Mouse (Mus musculus): ENCODE results near the gene Eif4e1b. TPM values are rescaled to one million over a fixed set of nuclear protein-coding genes. Genes with fewer than 3 reads are reported as not detected.

The Eif4e1b gene
- not detected for polyA plus RNA-seq (2017; shearing (Covaris generic))

- ATAC-seq: no peak
Observed at GRCm38 (mm10) chr13:54783698-54784097, at the start of gene Eif4e1b. Eif4e1b (plus strand) TSS chr13:54783998.

- no peak for ATAC-seq
Observed at GRCm38 (mm10) chr13:54736931-54737330, 46.9 kb upstream of the Eif4e1b start.

DNA sequence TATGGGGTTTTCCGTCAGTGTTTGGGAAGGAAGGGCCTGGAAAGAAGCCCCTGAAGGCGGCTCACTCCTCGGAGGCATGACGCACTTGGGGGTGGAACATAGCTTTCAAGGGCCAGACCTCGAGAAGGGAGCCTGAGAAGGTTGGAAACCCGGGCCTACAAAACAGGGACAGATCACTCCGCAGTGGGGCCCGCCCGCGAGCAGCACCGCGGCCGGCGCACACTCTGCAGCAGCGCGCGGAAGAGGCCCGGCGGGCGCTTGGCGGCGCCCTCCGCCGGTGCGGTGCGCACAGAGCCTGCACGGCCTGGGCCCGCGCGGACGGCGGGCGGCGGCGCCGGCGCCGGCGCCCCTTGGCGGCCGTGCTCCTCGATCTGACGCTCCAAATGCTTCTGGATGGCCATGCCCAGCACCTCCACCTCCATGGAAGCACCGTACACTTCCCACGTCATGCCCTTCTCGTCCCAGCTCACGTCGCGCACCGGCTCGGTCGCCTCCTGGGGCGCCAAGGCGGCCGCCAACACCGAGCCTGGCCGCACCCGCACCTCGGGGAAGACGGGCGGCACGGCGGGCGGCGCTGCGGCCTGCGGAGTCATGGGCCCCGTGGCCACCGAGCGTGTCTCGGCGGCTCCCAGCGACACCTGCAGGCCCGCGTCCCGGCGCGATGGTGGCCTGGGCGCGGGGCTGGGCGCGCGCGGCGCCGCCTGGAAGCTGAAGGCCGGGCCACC lies 46.1 kb upstream of the Eif4e1b start:
- ATAC-seq: no peak

GRCm38 (mm10) chr13:54738213-54738601 lies 45.6 kb upstream of the Eif4e1b start:
- no peak for ATAC-seq

DNA sequence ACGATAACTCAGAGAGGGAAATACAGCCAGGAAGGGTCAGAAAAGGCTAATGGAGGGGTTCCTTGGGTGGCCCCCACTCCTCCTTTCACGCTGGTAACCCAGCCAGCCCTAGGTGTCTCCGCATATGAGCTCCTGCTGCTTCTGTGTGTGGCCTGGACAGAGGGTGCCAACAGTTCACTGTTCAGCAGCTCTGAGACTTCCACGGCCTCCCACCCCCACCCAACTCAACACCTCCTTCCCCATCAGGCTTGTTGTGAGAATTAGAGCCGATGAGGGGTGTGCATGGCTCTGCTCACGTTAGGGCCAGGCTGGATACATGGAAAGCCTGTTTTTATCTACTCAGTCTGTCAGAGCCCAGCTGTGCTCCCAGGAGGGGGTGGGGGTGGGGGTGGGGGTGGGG lies 37.7 kb upstream of the Eif4e1b start:
- ATAC-seq: no peak

GRCm38 (mm10) chr13:54746896-54747295 lies 36.9 kb upstream of the Eif4e1b start:
- ATAC-seq: no peak

GRCm38 (mm10) chr13:54748190-54748589 lies 35.6 kb upstream of the Eif4e1b start:
- no peak for ATAC-seq

DNA sequence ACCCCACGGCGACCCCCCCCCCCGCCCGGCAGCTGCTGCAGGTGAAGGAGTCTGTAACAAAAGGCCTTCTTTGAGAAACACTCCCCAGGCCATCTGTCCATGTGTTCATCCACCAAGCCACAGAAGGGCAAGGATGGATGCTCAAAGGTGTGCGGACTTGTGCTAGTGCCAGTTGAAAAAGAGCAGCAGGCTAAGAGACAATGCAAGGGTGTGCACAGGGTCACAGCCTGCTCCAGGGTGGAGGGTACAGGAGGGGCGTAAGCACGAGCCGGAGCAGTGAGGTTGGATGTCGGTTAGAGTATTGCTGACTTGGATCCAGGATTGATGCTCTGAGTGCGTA lies 35.1 kb upstream of the Eif4e1b start:
- no peak for ATAC-seq

DNA sequence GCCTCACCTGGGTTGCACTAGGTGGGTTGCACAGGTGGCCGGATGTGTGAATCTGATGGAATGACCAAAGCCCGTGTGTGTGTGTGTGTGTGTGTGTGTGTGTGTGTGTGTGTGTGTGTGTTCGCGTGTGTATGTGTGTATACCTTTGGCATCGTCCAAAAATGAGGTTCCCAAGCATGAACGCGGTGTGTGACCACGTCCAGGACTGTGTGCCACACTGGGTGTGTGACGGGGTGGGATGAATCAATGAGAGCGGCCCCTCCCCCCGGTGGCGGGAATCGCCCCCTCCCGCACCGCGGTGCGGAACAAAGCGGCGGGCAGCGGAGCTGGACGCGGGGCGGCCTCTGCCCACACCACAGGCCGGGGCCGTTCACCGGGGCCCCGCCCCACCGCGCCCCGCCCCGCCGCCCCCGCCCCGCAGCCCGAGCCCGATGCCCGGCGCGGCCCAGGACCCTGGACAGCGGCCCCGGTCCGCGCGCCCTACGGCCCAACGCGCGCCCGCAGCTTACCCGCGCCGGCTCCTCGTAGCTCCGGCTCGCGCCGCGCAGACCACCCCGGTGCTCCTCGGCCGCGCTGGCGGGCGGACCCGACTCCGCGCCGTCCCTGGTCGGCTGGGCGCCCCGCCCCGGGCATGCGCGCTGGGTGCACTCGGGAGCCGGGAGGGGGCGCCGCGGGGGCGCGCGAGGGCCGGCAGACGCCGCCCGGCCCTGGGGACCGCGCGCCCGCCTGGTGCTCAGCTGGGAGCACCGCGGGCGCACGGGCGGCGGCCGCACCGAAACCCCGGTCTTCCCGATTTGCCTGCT lies 34.5 kb upstream of the Eif4e1b start:
- ATAC-seq: no peak

- no peak for ATAC-seq
Observed at GRCm38 (mm10) chr13:54749864-54750411, 33.9 kb upstream of the Eif4e1b start, which contains the start of gene Gprin1. Gprin1 (minus strand) TSS chr13:54749874.

DNA sequence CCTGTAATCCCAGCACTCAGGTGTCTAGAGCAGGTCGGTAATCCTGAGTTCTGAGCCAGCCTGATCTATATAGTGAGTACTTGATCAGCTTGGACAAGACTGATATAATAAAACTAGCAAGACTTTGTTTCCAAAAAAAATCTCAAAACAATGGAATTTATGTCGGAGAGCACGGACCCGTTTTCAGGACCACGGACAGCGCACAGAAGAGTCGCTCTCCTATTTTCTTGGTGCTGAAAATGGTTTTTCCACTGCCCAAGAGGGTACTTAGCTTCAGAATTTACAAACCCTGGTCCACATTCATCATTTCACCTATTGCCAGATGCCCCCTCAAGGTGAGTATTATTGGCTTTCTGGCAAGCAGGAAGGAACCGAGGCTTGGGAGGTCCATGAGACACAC lies 33.1 kb upstream of the Eif4e1b start:
- ATAC-seq: no peak

DNA sequence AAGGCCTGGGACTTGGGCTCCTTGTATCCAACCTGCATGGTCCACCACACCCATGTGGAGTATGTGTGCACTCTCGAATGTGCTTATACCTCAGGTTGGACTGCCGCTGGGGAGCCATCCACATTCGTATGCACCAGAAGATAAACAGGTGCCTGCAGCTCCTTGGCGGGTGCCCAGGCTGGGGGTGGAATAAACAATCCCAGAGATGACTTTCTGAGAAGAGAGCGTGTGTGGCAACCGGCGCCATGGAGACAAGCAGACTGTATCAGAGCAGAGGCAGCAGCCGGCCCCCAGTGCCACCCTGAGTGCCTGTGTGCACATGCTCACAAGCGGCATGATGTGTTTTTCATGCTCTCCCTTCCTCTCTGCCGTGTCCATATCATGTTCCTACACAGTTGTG lies 31.1 kb upstream of the Eif4e1b start:
- ATAC-seq: no peak

DNA sequence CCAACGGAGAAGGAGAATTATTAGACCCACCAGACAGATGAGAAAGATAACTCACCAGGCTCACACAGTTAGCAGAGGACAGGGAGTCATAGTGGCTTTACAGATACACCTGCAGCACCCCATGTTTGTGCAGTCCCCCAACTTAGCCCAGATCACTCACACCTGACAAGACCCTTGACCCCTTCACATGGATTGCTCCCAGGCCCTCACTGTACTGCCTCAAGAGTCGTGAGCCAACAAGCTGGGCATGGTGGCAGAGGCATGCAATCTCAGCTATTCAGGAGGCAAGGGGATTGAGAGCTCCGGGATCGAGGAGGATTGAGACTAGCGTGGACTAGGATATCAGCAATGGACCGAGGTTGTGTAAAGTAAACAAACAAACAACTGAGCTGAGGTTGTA lies 30.1 kb upstream of the Eif4e1b start:
- no peak for ATAC-seq

DNA sequence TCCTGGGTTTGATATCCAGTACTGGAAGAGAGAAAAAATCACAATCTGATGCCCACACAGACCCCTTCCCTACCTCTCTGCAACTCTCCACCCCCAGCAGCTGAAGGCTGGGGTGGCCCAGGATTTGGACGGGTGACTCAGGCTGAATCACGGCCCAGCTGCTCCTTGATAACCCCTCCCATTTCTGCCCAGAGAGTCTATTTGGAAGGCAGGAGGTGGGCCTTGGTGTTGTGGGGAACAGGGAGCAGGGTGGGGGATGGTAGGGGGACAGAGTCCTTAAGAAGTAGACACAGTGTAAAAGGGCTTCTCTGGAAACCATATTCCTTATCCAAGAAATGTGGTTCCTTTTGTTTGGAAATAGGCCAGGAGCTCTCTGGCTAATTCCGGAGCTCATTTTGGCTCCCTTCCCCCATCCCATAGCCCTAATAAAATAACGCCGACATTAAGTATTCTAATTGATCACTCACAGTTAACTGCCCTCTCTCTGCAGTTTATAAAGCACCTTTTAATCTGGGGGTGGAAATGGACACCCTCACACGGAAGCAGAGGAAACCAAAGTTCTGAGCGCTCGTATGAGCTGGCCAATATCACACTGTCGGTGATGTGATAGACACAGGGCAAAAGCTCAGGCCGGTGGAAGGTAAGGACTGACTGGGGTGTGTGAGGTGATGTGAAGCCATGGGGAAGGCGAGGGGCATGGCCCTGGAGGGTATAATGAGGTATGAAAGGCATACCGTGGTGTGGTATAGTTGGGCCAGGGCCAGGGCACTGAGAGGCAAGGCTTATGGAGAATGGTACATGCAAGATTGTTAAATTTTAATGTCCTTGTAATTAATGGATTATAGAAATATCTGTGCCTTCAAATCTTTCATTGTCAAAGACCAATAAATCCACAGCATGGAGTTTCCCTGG lies 29.4 kb upstream of the Eif4e1b start:
- no peak for ATAC-seq

DNA sequence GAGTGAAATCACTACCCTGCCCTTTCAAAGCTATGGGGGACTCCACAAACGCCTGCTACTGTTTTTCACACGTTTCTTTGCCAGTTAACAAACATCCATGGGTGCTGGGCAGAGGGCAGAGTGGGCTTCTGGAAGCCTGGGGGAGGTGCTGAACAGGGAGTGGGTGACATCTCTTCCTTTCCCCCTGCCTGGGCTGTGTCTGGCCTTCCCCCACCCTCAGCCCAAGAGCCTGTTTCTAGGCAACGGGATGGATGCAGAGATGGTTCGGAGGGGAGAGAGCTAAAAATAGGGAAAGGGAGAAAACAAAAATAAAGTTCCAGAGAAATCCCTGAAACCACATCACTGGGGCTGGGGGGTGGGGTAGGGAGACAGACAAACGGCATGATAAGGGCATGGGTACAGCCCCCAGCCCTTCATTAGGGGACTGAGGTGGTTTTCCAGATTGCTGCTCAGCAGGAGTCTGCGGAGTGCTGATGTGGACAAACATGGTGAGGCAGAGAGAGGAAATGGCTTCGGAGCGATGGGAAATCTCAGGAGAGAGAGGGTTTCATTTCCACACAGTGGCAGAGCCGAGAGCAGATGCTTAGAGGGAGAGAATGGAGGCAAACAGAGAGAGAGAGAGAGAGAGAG lies 28.5 kb upstream of the Eif4e1b start:
- ATAC-seq: no peak

- ATAC-seq: no peak
Observed at GRCm38 (mm10) chr13:54756156-54756712, 27.6 kb upstream of the Eif4e1b start.

DNA sequence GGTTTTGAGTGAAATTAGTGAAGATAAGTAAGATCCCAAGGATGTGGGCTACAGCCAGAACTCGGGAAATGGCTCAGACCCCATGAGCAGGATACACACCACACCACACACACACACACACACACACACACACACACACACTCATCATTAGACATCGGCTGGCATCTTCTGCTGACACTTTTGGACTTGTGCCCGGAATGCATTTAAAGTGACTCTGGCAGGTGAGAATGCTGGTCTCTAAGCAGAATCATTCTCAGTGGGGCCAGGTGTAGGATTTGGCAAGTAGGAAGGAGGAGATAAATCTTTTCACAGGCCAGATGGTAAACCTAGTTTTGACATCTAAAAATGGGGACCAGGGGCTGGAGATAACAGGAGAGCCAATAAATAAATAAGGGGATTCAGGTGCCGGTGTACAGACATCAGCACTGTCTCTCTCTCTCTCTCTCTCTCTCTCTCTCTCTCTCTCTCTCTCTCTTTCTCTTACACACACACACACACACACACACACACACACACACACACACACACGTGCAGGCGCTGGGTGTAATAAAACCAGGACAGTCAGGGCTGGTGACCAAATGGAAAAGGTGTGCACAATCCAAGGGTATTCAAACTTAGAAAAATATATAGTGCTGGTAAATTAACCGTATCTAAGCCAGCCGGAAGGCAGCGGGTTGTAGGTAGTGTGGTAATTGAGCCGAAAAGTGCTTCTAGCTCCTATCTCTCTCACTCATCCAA lies 26.5 kb upstream of the Eif4e1b start:
- ATAC-seq: no peak

- peak; percentile 65 for ATAC-seq
Observed at GRCm38 (mm10) chr13:54758045-54758755, 25.6 kb upstream of the Eif4e1b start.

- ATAC-seq: no peak
Observed at GRCm38 (mm10) chr13:54758756-54759470, 24.9 kb upstream of the Eif4e1b start.

GRCm38 (mm10) chr13:54759496-54759895 lies 24.3 kb upstream of the Eif4e1b start:
- ATAC-seq: no peak
